Mouse (Mus musculus) layer of hippocampus, adult 8-10 months (tissue): ENCODE measurements around the gene Myog. TPM values are rescaled to one million over a fixed set of nuclear protein-coding genes. Genes with fewer than 3 reads are reported as not detected.

Experiments used
- DNase-seq, 2 experiments: peaks; one replicate each; pipeline ENCODE4 v3.0.0; 2022; ENCODE audit warnings: low spot score in 2 of 2
- total RNA-seq, 4 experiments: library from RNA; stranded (reverse); gene quantifications; 2 replicates each; pipeline ENCODE4 v1.2.4; 2022

Gene Myog
- total RNA-seq, 4 experiments from 2014 or later, result not detected

DNA sequence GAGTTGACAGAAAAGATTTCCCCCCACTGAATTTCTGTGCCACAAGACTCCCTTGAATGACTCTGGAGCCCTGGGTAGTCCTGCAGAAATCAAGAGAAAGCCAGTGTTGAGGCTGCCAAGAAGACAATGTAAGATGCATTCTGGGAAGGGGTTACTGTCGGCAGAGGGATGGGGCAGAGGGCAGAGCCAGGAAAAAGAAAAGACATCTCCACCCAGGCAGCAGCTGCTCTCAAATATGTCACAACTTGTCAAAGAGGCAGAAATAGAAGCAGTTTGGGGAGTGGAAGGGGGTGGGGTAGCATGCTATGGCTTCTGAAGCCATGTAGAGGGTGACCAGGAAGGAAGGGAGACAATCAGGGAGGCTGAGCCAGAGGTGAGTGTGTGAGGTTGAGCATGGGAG, 6.7 kb upstream of the Myog start:
- no peak for DNase-seq

DNA sequence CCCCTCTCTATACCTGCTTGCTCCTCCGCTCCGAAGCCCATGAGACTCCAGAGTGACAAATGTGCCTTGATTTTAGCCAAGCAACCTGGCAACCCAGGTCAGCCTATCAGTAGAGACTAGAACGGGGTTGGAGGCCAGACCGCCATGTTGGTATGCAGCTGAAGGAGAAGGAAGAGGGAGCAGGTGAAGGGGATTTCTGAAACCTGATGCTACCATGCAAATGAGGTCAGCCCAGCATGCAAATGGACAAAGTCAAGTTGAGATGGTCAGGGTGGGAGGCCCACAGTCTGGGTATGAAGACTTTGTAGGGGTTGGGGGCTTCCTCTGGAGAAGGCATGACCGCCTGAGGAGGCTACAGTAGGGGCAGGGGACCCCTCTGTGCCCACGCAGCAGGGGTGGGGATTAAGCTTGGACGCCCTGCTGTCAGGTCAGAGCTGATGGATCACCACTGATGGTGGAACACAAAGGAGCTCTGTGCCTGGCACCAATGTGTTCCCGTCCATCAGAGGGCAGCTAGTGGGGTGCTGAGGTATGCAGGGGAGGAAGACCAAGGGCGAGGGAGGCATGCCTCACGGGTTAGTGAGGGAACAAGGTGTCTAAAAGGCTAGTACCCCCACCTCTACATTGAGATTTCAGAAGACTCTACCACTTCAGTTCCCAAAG, 4.2 kb upstream of the Myog start:
- no peak for DNase-seq

DNA sequence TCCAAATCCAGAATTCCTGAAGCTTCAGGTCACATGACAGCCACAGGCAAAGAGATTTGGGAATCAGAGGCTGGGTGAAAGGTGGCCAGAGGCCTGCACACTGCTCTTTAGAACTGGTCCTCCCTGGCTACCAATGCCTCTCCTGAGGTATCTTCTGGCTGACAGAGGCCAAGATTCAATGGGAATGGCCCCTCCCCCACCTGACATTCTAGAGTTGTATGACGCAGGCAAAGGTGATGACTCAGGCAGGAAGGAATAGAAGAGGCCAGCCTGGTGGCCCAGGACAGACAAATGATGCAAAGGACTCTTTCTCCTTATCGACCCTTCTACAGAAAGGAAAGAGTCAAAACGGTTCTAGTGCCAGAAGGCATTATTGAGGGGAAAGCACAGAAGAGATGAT, 1.6 kb upstream of the Myog start:
- no peak for DNase-seq

DNA sequence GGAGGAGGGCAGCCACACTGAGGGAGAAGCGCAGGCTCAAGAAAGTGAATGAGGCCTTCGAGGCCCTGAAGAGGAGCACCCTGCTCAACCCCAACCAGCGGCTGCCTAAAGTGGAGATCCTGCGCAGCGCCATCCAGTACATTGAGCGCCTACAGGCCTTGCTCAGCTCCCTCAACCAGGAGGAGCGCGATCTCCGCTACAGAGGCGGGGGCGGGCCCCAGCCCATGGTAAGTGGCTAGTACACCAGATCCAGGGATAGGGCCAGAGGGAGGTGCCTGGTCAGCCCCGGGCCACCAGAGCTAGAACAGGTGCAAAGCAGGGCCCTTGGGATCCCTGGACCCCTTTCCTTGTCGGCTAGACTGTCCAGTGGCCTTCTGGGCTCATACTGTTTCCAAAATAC, 511 bp downstream of the Myog start:
- DNase-seq, result no peak

DNA sequence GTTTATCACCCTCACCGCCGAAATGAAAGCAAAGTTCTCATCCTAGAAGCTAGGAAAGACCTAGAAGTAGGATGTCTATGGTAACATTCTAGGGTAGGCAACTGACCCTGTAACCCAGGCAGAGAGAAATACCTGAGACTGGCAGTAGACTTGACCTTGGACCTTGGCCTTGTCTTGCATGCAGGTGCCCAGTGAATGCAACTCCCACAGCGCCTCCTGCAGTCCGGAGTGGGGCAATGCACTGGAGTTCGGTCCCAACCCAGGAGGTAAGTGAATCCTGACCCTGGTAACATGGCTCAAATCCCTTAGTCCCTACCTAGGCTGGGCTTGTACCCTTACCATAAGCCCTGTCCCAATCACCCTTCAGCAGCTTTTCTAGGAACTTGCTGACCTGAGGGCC, 1.1 kb downstream of the Myog start:
- DNase-seq, result no peak

DNA sequence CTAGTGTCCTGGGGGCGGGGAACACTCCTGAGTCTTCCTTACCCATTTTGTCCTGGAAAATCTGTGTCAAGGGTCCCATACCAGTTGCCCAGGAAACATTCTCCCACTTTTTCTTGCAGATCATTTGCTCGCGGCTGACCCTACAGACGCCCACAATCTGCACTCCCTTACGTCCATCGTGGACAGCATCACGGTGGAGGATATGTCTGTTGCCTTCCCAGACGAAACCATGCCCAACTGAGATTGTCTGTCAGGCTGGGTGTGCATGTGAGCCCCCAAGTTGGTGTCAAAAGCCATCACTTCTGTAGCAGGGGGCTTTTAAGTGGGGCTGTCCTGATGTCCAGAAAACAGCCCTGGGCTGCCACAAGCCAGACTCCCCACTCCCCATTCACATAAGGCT, 1.8 kb downstream of the Myog start:
- DNase-seq, result no peak

DNA sequence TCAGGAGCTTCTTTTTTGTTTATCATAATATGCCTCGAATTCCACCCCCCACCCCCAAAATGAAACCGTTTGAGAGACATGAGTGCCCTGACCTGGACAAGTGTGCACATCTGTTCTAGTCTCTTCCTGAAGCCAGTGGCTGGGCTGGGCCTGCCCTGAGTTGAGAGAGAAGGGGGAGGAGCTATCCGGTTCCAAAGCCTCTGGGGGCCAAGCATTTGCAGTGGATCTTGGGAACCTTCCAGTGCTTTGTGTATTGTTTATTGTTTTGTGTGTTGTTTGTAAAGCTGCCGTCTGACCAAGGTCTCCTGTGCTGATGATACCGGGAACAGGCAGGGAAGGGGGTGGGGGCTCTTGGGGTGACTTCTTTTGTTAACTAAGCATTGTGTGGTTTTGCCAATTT, 2.3 kb downstream of the Myog start:
- no peak for DNase-seq

DNA sequence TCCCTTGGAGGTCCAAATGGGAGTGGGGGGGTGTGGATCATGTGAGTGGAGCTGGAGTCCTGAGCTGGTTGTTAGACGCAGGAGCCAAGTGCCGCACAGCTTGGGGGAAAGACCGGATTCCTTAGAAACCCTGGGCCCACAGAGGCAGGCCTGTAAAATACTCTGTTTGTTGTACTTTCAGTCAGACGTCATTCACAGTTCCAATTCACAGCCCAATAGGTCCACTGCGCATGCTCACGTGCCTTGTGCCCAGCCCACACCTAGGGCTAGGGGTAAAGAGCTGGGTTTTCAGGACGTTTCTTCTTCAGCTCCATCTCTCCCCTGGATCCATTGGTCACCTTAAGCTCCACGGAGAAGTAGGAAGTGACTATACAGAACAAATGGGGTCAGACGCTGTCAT, 2.8 kb downstream of the Myog start:
- DNase-seq, result no peak

DNA sequence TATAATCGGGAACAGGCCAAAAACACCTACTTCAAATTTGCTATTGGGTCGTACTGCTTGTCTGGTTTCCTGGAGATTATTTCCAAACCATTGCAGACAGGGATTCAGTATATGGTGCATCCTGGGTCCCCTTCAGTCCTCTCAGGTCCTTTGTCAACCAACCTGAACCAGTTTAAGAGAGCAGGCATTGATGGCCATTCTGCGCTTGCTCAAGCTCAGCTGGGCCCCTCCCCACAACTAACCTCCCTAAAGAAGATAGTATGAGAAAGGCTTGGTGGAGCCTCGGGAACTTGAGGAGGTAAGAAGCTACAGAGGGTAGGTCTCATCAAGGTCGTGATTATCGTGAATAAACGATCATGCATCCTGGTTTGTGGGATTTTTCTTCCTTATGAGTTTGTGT, 3.5 kb downstream of the Myog start:
- no peak for DNase-seq

DNA sequence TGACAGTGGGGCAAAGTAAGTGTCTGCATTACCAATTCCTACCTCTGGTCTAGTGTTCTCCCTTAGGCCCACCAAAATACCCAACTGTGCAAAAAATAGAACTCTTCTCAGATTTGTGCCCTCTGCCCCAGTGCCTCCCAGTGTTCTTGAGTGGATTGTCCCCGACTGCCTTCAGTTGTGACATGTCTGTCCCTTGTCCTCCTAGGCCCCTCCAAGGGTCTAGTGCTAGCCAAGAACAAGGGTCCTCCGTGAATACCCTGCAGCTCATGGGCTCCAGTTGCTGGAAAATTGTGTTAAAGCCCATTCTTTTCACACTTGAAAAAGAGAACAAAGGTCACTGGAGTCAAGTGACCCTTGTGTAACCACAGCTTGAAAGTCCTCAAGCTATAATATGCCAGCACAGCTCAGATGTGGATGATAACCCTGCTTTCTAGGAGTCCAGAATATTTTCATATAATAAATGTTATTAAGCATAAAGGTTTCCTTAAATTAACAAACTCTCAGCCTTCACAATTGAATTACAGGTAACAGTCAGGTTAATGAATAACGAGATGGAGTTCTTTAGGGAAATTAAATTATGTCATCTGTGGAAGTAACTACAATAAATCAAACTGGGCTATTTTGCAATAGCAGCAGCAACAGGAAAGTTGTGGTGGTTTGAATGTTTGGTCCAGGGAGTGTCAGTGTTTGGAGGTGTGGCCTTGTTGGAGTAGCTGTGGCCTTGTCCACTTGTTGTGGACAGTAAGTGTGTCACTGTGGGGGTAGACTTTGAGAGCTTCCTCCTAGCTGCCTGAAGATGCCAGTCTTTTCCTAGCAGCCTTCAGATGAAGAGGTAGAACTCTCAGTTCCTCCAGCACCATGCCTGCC, 4.2 kb downstream of the Myog start:
- DNase-seq, result no peak

DNA sequence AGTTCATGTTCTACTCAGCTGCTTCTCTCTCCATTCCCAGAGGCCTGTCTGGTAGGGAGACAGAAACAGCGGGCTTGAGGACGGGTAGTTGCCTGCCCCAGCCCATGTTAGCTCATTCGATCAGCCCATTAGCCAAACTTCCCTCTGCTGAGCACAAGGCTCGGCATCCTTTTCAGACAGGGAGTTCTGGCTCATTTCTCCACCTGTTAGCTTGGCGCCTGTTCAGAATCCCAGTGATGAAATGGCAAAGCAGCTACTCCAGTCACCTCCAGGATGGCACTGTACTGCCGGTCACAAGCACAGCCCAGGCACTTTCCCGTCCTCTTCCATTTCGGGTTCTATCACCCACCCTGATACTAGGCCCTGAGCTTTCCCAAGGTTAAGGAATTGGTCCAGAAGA, 7.5 kb downstream of the Myog start:
- DNase-seq, result peak; percentile 57 to 67

DNA sequence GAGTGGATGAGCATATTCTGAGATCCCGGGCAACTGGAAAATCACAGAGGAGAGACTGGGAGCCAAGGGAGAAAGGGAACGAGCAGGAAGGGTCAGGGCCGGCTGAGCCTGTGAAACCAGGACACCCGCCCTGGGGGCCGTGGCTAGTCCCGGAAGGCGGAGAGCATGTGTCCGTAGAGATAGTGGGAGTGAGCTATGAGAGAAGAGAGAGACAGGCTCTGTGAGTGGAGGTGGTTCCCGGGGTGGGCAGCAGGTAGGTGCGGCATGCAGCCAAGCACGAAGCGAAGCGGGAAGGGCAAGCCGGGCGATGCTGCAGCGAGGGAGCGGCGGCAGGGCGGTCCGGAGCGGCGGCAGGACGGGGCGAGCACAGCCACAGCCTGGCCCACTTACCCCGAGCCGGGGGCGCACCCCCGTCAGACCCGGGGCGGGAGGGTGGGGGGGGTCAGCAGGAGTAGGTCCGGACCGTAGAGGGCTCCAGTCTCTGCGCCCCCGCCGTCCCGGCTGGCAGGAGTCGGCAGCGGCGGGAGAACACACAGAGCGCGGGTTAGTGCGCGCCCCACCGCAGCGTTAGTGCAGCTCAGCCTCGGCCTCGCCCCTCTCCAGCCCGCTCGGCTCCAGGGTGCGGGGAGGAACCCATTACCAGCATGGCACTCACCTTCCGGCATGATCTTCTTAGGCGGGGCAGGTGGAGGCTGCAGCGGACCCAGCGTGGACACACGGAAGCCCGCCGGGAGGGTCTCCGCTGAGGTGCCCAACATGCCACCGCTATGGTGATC, 9.0 kb downstream of the Myog start:
- DNase-seq, result no peak

DNA sequence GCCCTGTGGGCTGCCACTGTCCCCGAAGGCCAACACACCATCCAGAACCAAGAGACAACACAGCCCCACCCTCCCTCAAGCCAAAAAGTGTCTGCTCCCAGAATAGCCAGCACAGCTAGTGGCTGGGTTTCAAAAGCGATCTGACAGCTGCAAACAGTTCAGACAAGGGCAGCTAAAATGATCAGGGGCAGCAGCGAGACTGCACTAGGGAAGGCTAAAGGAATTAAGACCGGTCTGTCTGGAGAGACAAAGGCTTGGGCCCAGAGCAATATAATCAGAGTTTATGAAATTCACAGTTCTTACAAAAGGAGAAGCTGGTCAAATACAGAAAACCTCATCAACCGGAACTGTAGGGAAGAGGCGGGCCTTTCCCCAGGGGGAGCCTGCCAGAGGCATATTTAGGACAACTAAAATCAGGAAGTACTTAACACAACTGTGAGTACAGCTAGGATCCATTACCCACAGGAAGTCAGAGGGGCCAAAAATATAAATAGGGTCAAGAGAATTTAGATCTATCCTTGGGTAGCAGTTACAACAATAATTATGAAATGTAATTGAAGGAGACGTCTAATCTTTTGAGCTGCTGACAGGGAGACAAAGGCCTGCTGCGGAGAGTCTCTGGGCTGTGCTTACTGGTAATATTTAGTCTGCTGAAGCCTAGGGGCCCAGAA, 12.9 kb downstream of the Myog start:
- DNase-seq, result no peak

DNA sequence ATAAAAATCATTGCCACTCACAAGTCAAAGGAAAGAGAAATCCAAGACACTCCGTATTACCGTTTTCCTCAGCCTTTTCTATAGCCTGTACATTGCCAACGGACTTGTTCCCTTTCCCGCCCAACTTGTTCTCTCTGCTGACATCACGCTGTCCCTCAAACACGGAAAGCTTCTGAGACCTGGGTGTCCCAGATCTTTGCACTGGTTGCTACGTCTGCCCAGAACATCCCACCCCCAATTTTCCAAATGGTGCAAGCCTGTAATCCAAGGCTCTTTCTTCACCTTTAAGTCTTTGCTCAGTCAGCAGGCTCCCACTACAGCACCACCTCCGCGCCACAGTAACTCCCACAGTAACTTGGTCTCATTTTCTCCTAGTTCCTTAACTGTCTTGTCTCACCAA, 15.2 kb downstream of the Myog start:
- no peak for DNase-seq

DNA sequence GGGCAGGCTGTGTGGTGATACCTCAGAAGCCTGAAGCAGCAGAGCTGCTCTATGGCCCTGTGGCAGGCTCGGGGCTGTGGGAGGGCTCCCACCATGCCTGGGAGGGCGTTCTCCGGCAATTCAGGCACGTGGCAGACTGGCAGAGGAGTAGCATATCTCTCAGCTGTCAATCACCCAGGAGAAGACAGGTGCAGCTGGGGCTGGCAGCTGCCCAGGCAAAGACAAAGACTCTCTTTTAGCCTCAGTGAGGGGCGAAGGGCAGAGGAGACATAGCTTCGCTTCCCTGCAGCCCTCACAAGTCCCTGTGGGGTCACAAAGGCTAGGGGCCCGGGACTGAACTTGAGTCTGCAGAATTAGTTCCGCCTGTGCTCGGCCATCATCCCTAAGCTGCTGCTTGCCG, 17.6 kb downstream of the Myog start:
- DNase-seq, result no peak

DNA sequence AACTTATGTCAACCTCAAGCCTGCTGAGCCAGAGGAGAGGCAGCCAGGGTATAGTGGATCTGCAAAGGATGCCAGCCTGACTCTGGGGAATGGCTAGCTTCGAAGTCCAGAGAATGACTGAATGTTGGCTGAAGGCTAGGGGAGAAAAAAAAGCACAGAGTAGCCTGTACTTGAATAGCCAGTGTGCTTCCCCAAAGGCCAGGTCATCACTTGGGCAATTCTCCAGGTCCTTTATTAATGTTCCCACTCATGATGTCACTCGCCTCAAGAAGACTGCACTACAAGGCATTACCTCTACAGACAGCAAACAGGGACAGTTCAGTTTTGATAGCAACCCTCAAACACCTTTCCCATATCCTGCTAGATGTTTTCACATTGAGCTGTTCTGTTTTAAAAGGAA, 20.5 kb downstream of the Myog start:
- DNase-seq, result no peak

DNA sequence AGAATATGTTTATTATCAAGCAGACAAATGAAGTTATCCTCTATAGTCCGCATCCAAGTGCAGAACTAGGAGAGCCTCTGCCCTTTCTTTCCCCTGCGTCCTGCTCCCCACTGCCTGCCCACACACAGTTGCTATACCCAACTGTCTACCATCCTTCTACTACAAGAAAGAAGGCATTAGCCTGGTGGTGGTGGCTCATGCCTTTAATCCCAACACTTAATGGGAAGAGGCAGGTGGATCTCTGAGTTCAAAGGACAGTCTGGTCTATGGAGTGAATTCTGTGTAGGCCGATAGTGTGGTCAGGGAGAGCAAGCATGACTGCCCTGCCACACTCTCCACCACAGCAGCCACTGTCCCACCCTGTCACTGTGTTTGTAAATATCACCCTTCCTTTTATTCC, 20.9 kb downstream of the Myog start:
- DNase-seq, result no peak

DNA sequence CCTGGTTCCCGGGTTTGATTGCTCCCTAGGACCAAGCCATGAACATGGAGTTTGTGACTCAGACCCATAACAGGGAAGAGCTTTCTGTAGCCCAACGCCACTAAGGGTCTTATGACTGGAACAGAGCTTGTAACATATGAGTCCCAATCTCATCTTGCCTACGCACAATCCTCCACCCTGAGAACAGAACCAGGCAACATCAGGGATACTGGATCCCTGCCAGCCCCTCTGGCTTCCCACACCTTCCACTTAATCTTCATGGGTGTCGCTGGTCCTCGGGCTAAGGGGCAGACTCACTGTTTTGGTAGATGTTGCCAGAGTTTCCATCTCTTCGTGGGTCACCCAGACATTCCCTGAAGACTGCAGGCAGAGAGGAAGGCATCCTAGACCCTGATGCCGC, 22.0 kb downstream of the Myog start:
- DNase-seq, result peak in 1 of 2 experiments; percentile 58

DNA sequence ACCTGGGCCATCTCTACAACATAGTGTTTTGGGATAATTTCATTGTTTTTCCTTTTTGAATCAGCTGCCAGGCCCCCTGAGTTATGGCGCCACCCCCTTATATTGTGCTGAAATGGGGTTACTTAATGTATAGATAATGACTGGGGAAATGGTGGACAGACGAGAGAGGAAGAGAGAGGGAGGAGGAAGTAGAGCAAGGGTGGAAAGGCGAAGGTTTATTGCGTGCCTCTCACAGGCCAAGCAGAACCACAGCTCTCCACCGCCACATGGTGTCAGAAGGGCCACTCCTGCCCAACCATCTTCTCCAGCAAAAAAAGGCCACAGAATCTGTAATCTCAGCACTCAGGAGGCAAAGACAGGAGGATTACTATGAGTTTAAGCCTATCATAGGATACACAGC, 25.4 kb downstream of the Myog start:
- no peak for DNase-seq

DNA sequence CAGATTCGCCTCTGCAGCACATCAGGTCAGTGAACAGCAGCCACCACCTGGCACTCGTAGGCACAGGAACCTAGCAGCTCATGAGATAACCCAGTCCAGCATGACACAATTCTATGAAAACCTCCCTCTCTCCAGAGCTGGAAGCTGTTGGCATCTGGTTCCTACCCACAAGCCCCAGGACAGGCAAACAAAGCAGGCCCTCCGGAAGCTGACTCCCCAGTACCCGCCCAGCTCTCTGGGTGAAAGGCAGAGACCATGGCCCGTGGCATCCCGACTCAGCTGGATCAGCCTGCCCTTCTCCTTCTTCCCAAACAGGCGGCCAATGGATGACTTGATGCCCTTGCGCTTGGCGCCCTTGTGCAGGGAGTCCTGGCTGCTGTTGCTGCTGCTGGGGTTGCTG, 26.6 kb downstream of the Myog start:
- DNase-seq, result no peak

DNA sequence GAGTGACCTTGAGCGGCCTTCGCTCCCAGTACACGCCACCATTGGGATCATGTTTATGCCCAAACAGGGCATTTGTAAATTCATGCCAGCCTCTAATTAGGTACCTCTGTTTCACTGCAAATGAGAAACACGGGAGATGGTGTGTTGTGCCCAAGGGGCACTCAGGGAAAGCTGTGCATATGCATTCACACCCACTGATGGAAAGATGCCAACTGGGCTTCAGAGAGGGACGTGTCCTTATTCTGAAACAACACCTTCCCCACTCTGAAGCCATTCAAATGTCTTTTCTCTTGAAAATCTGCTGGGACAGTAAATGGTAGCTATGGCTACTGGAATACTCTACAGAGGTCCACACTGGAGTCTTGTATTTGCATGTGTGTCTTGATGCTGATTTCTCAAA, 28.5 kb downstream of the Myog start:
- no peak for DNase-seq
